Mouse (Mus musculus) embryonic facial prominence, embryonic 14.5 days (tissue): ENCODE measurements around the gene Fancd2. TPM values are rescaled to one million over a fixed set of nuclear protein-coding genes. Genes with fewer than 3 reads are reported as not detected.

ENCODE experiments used
- ATAC-seq: fragments of 200-750 bp; cut with Nextera tagmentation; 2 replicates; pipeline ENCODE4 v1.8.0; 2017; ENCODE audit warnings: low read depth, moderate number of reproducible peaks, moderate TSS enrichment
- DNase-seq: peaks from one replicate; pipeline ENCODE4 v3.0.0-alpha.2; 2015; ENCODE audit warnings: low spot score
- H3K27ac ChIP-seq: fragments of 300-500 bp; sonication (generic); replicated peaks from 2 replicates; pipeline ENCODE4 v1.5.1; 2014; ENCODE audit warnings: low read depth, mild to moderate bottlenecking, low read length, moderate library complexity
- H3K27me3 ChIP-seq: fragments of 300-500 bp; sonication (generic); replicated peaks from 2 replicates; pipeline ENCODE4 v1.6.1; 2014; ENCODE audit warnings: low read length; ENCODE audit not compliant: control insufficient read depth, insufficient read depth
- H3K36me3 ChIP-seq: fragments of 300-500 bp; sonication (generic); 2 replicates; pipeline ENCODE4 v1.6.1; 2014; ENCODE audit warnings: low read length, mixed read lengths; ENCODE audit not compliant: control insufficient read depth, insufficient read depth
- H3K4me1 ChIP-seq: fragments of 300-500 bp; sonication (generic); 2 replicates; pipeline ENCODE4 v1.6.1; 2014; ENCODE audit warnings: antibody characterized with exemption, low read length; ENCODE audit not compliant: control insufficient read depth, insufficient read depth
- H3K4me2 ChIP-seq: fragments of 300-500 bp; sonication (generic); 2 replicates; pipeline ENCODE4 v1.6.1; 2014; ENCODE audit warnings: low read depth, mild to moderate bottlenecking, low read length, moderate library complexity, mixed read lengths
- H3K4me3 ChIP-seq: fragments of 300-500 bp; sonication (generic); 2 replicates; pipeline ENCODE4 v1.5.1; 2014; ENCODE audit warnings: low read depth, mild to moderate bottlenecking, low read length
- H3K9ac ChIP-seq: fragments of 300-500 bp; sonication (generic); 2 replicates; pipeline ENCODE4 v1.6.1; 2014; ENCODE audit warnings: low read depth, mild to moderate bottlenecking, low read length, moderate library complexity, mixed read lengths
- H3K9me3 ChIP-seq: fragments of 300-500 bp; sonication (generic); 2 replicates; pipeline ENCODE4 v1.6.1; 2016; ENCODE audit warnings: low read length; ENCODE audit not compliant: control insufficient read depth
- WGBS: fragments of 180-500 bp; shearing (Covaris S2); extraction: QIAGEN DNeasy Blood & Tissue Kit; methylation state at CpG from one replicate; pipeline ENCODE4 v1.1.7; 2014; 5-methylcytosine and 5-hydroxymethylcytosine counted together
- polyA plus RNA-seq: library from polyadenylated mRNA; unstranded; fragments of >200 nt; fragmentation: Nextera tagmentation; extraction: Ambion mirVana; gene quantifications from 2 replicates; pipeline ENCODE4 v1.2.1, GENCODE M21; 2014

Fancd2 gene
- polyA plus RNA-seq, 1 experiment from 2014 or later, result 7.5 TPM

DNA sequence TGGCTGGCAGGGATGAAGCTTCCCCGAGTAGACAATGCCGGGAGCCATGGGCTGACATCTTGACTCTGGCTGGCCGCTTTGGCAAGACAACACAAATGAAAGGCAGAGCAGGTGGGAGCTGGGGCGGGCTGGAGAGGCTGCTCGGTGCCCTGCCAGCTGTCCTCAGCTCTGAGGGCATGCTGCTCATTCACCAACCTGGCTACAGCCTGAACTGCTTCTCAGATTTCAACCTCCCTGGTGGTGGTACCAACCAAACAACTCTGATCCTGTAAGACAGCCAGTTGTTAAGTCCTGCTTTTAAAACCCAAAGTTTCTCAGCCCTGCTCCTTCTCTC is 22.6 kb upstream of the Fancd2 start:
- Histone ChIP-seq H3K4me3 (no peak overlapping the region), H3K27me3 (no peaks in the 10 kb centered on the region), H3K36me3 (peaks cover 10% of the 10 kb centered on the region), H3K9me3 (no peaks in the 10 kb centered on the region), H3K27ac (no peak overlapping the region; the same call in 1 of the 2 replicates), H3K4me2 (no peak overlapping the region), H3K4me1 (no peaks in the 10 kb centered on the region), H3K9ac (no peak overlapping the region)
- DNase-seq (peak; percentile 72), ATAC-seq (peak; percentile 87)
- 50% methylated on average over 5 of the region's 5 CpGs for WGBS

GRCm38 (mm10) chr6:113513944-113514343 is 17.5 kb upstream of the Fancd2 start:
- WGBS, result 87% methylated on average over 6 of the region's 6 CpGs
- H3K36me3 ChIP-seq, result peaks cover 59% of the 10 kb centered on the region

GRCm38 (mm10) chr6:113514600-113514999 is 16.9 kb upstream of the Fancd2 start:
- H3K27me3 ChIP-seq, result no peaks in the 10 kb centered on the region
- no peaks in the 10 kb centered on the region for H3K4me1 ChIP-seq
- H3K27ac ChIP-seq, result no peak overlapping the region
- peaks cover 66% of the 10 kb centered on the region for H3K36me3 ChIP-seq
- no peak overlapping the region for H3K4me2 ChIP-seq
- H3K9ac ChIP-seq, result no peak overlapping the region
- 96% methylated on average over 3 of the region's 3 CpGs for WGBS
- DNase-seq, result no peak
- H3K9me3 ChIP-seq, result no peaks in the 10 kb centered on the region
- no peak overlapping the region for H3K4me3 ChIP-seq
- ATAC-seq, result no peak

More at GRCm38 (mm10) chr6:113513944-113514343, 17.5 kb upstream of the Fancd2 start:
- no peak overlapping the region for H3K27ac ChIP-seq
- no peak overlapping the region for H3K9ac ChIP-seq
- H3K27me3 ChIP-seq, result no peaks in the 10 kb centered on the region
- no peak overlapping the region for H3K4me2 ChIP-seq
- no peaks in the 10 kb centered on the region for H3K9me3 ChIP-seq
- no peak for ATAC-seq
- no peak for DNase-seq
- no peak overlapping the region for H3K4me3 ChIP-seq
- no peaks in the 10 kb centered on the region for H3K4me1 ChIP-seq

DNA sequence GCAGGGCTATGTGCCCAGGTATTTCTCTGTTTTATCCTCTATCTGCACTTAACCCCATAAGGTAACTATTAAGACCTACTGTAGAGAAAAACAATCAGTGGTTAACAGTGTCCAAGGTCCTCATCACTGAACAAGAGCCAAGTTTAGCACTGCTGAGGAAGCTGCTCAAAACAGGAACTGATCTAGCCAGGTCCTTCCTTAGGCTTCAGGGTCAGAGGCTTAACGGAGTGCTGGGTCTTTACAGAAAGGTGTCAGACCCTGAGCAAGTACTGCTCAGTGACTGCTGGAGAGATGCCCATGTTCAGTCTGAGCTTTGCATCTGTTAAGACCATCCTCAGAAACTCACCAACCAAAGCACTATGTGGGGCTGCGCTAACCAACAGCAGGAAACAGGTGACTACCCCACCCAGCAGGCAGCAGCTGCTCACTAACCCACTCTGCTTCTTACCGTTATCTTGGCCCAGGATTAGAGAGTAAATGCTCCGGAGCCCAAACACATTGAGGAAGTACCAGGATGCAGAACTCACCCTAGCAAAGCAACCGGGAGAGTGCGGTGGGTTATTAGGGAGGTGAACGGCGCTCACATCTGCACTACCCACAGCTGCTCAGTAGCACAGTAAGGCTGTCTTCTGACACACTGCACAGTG is 13.9 kb upstream of the Fancd2 start:
- Histone ChIP-seq H3K4me2 (no peak overlapping the region), H3K36me3 (peaks cover 94% of the 10 kb centered on the region)
- DNase-seq, result no peak

GRCm38 (mm10) chr6:113522310-113522709 is 9.2 kb upstream of the Fancd2 start:
- DNase-seq, result no peak
- Histone ChIP-seq H3K36me3 (peaks cover 70% of the 10 kb centered on the region), H3K27ac (no peak overlapping the region), H3K9ac (no peak overlapping the region), H3K27me3 (no peaks in the 10 kb centered on the region), H3K9me3 (no peaks in the 10 kb centered on the region), H3K4me1 (no peaks in the 10 kb centered on the region), H3K4me2 (no peak overlapping the region), H3K4me3 (no peak overlapping the region)
- 85% methylated on average over 1 of the region's 1 CpGs for WGBS
- no peak for ATAC-seq

More for the DNA sequence above, 13.9 kb upstream of the Fancd2 start:
- Histone ChIP-seq H3K9ac (no peak overlapping the region), H3K9me3 (no peaks in the 10 kb centered on the region), H3K27me3 (no peaks in the 10 kb centered on the region), H3K4me3 (no peak overlapping the region), H3K4me1 (no peaks in the 10 kb centered on the region), H3K27ac (no peak overlapping the region)
- whole genome bisulfite sequencing, result 89% methylated on average over 8 of the region's 8 CpGs
- ATAC-seq, result no peak

DNA sequence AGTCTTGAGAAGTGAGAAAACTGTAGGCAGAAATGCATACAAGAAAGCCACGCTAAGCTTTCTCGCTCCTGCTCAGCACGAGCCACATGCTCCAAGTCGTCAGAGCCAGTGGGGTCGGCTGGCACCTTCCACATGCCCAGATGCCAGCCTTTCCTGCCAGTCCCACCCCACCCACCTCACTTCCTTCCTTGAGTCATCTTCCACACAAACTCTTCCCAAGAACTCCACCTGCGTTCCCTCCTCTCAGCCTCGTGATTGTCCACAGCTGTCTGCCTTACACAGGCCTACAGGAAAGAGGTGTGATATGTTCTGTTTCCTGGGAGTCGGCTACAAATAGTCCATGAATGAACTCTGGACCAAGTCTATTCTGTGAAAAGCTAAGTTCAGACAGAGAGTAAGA is 8.1 kb upstream of the Fancd2 start:
- no peak for DNase-seq
- H3K27ac ChIP-seq, result no peak overlapping the region
- no peaks in the 10 kb centered on the region for H3K9me3 ChIP-seq
- H3K36me3 ChIP-seq, result peaks cover 59% of the 10 kb centered on the region
- H3K4me2 ChIP-seq, result no peak overlapping the region
- H3K4me3 ChIP-seq, result no peak overlapping the region
- no peaks in the 10 kb centered on the region for H3K4me1 ChIP-seq
- no peak overlapping the region for H3K9ac ChIP-seq
- 90% methylated on average over 8 of the region's 8 CpGs for WGBS
- no peak for ATAC-seq
- no peaks in the 10 kb centered on the region for H3K27me3 ChIP-seq

DNA sequence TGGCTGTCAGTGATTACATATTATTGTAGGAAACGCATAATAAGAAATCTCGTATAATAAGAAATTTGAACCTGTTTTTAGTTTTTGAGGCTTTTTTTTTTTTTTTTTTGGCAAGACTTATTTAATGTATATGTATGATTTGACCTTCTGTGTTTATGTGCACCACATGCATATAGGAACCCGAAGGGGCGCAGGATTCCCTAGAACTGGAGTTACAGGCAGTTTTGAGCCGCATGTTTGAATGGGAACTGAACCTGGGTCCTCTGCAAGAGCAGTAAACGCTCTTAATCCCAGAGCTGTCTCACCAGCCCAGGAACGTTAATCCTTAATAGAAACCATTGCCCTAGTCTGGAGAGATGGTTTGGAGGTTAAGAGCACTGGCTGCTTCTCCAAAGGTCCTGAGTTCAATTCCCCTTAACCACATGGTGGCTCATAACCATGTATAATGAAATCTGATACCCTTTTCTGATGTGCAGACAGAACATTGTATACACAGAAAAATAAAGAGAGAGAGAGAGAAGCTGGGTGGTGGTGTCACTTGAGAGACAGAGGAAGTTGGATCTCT is 440 bp downstream of the Fancd2 start:
- WGBS, result 7% methylated on average over 7 of the region's 7 CpGs
- peaks cover 10% of the 10 kb centered on the region; the same call in 1 of the 2 replicates for H3K4me1 ChIP-seq
- H3K4me2 ChIP-seq, result peak overlapping the region; percentile 80
- no peak overlapping the region for H3K27ac ChIP-seq
- DNase-seq, result no peak
- peak overlapping the region; percentile 86 for H3K9ac ChIP-seq
- H3K36me3 ChIP-seq, result 0 out of 2 replicates have a peak, but pooled peaks cover 7% of the 10 kb centered on the region
- ATAC-seq, result no peak
- H3K4me3 ChIP-seq, result peak overlapping the region; percentile 86
- no peaks in the 10 kb centered on the region for H3K27me3 ChIP-seq
- H3K9me3 ChIP-seq, result no peaks in the 10 kb centered on the region

- H3K9ac ChIP-seq, result no peak overlapping the region
- DNase-seq (no peak), ATAC-seq (no peak)
- H3K27ac ChIP-seq, result no peak overlapping the region
- WGBS, result 86% methylated on average over 7 of the region's 7 CpGs
- H3K36me3 ChIP-seq, result peaks cover 7% of the 10 kb centered on the region; the same call in 1 of the 2 replicates
- peaks cover 8% of the 10 kb centered on the region; the same call in 1 of the 2 replicates for H3K4me1 ChIP-seq
- H3K4me2 ChIP-seq, result no peak overlapping the region
- H3K9me3 ChIP-seq, result no peaks in the 10 kb centered on the region
- H3K4me3 ChIP-seq, result no peak overlapping the region
- no peaks in the 10 kb centered on the region for H3K27me3 ChIP-seq
Observed at GRCm38 (mm10) chr6:113534886-113535285, 3.4 kb downstream of the Fancd2 start.

DNA sequence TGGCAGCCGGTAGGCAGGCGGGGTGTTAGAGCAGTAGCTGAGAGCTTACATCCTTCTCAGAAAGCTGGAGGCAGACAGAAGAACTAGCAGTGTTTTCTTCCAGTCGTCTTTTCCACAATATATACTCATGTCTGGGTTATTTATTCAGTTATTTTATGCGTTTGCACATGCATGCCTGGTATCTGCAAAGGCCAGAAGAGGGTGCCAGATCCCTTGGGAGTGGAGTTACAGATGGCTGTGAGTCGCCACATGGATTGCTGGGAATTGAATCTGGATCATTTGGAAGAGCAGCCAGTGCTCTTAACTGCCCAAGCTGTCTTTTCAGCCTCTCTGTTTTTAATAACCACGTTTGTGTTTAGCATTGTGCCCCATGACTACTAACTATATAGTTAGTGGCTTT is 10.1 kb downstream of the Fancd2 start:
- Histone ChIP-seq H3K9me3 (no peaks in the 10 kb centered on the region), H3K4me2 (no peak overlapping the region), H3K9ac (no peak overlapping the region), H3K4me3 (no peak overlapping the region), H3K4me1 (no peaks in the 10 kb centered on the region), H3K27me3 (no peaks in the 10 kb centered on the region), H3K36me3 (peaks cover 3% of the 10 kb centered on the region; the same call in 1 of the 2 replicates), H3K27ac (no peak overlapping the region)
- ATAC-seq (no peak), DNase-seq (no peak)
- WGBS, result 87% methylated on average over 6 of the region's 6 CpGs
